Mouse (Mus musculus): Measurements from ENCODE around the gene Mast1. TPM values are rescaled to one million over a fixed set of nuclear protein-coding genes. Genes with fewer than 3 reads are reported as not detected.

Gene Mast1
- total RNA-seq, 2 experiments from 2014 or later: 0.07 TPM; not detected in 1

- DNase-seq (ENCODE audit: low spot score in 2 of 2): no peak
These were observed 36.8 kb upstream of the Mast1 start for GRCm38 (mm10) chr8:84973803-84974542.

GRCm38 (mm10) chr8:84973079-84973478 is 35.9 kb upstream of the Mast1 start:
- DNase-seq (ENCODE audit: low spot score in 2 of 2): no peak

GRCm38 (mm10) chr8:84970913-84971312 is 33.8 kb upstream of the Mast1 start:
- no peak for DNase-seq (ENCODE audit: low spot score in 2 of 2)

- DNase-seq (ENCODE audit: low spot score in 2 of 2): no peak
These were observed 33.1 kb upstream of the Mast1 start for GRCm38 (mm10) chr8:84970135-84970790.

- peak in 1 of 2 experiments; percentile 78 for DNase-seq (ENCODE audit: low spot score in 2 of 2)
These were observed 32.3 kb upstream of the Mast1 start, which contains the start of the genes Gm49661, Prdx2 and Rnaseh2a for GRCm38 (mm10) chr8:84969241-84970134. Gm49661 (minus strand) TSS chr8:84969433. Prdx2 (plus strand) TSS chr8:84969587. Rnaseh2a (minus strand) TSS chr8:84969767.

- DNase-seq (ENCODE audit: low spot score in 2 of 2): no peak
These were observed 31.5 kb upstream of the Mast1 start for GRCm38 (mm10) chr8:84968650-84969049.

- DNase-seq (ENCODE audit: low spot score in 2 of 2): no peak
These were observed 30.6 kb upstream of the Mast1 start for GRCm38 (mm10) chr8:84967532-84968304.

GRCm38 (mm10) chr8:84966603-84967002 is 29.4 kb upstream of the Mast1 start:
- DNase-seq (ENCODE audit: low spot score in 2 of 2): no peak

- peak; percentile 73 to 89 for DNase-seq (ENCODE audit: low spot score in 2 of 2)
These were observed 28.7 kb upstream of the Mast1 start for GRCm38 (mm10) chr8:84965731-84966291.

- no peak for DNase-seq (ENCODE audit: low spot score in 2 of 2)
These were observed 26.8 kb upstream of the Mast1 start for GRCm38 (mm10) chr8:84963952-84964351.

- no peak for DNase-seq (ENCODE audit: low spot score in 2 of 2)
These were observed 22.7 kb upstream of the Mast1 start for GRCm38 (mm10) chr8:84959811-84960210.

GRCm38 (mm10) chr8:84956768-84957167 is 19.6 kb upstream of the Mast1 start:
- DNase-seq (ENCODE audit: low spot score in 2 of 2): no peak

GRCm38 (mm10) chr8:84952612-84953255 is 15.6 kb upstream of the Mast1 start:
- DNase-seq (ENCODE audit: low spot score in 2 of 2): no peak

- DNase-seq (ENCODE audit: low spot score in 2 of 2): no peak
These were observed 12.6 kb upstream of the Mast1 start for GRCm38 (mm10) chr8:84949753-84950152.

- DNase-seq (ENCODE audit: low spot score in 2 of 2): no peak
These were observed 10.0 kb upstream of the Mast1 start for GRCm38 (mm10) chr8:84947241-84947545.

GRCm38 (mm10) chr8:84946528-84947240 is 9.5 kb upstream of the Mast1 start, which contains the start of gene Rtbdn:
Rtbdn (plus strand) TSS chr8:84946991.
- no peak for DNase-seq (ENCODE audit: low spot score in 2 of 2)

- DNase-seq (ENCODE audit: low spot score in 2 of 2): no peak
These were observed 8.7 kb upstream of the Mast1 start for GRCm38 (mm10) chr8:84945633-84946527.

GRCm38 (mm10) chr8:84945235-84945632 is 8.1 kb upstream of the Mast1 start:
- DNase-seq (ENCODE audit: low spot score in 2 of 2): no peak
